Comparison of ENCODE assay signal across 26 mouse cellular contexts in the genomic region with DNA sequence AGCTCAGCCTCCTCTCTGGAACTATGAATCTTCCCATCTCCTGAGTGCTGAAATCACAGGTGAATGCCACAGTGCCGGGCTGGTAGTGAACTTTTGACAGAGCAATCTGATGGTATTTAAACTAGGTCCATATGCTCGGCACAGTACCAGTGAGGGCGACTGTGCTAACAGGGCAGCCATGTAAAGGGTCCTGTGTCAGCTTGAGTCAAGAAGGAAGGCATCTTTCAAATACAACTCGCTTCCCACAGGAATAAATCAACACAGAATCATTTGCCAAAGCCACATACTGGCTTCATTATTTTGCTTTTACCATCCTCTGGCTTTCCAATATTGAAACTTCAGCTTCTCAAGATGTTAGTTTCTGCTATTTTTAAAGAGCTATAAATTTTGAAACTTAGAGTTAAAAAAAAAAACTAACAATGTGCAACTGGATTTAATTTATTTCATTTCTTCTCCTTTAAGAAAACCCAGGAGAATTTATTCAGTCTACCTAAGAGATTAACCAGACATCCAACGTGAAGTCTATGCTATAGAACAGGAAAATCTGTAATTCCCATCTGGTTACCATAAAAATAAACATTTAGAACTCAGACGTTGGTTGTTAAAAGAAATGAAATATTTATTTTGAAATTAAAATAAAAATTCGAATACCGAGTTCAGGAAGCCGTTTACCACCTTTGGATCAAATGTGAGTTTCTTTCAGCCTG.
DNase-seq lines count a peak whose midpoint lies in the region; ATAC-seq lines count a peak whose summit lies in the region.
"Had no signal": no experiment of that assay in that cellular context is flagged by ENCODE, and none has a peak within 500 bp of the region (broad histone marks: within the 10 kb centered on the region; RNA-seq: fewer than 3 reads in every experiment).

No protein-coding gene starts in this region.

- no peaks in the 10 kb centered on the region for H3K36me3 ChIP-seq in embryonic facial prominence, embryonic 10.5 days (replicated peaks)
- H3K36me3 ChIP-seq in embryonic facial prominence, embryonic 12.5 days, result no peaks in the 10 kb centered on the region
- H3K36me3 ChIP-seq in limb, embryonic 15.5 days, result no peaks in the 10 kb centered on the region
- H3K36me3 ChIP-seq: liver, embryonic 15.5 days; lung, embryonic 15.5 days; midbrain, embryonic 10.5 days; neural tube, embryonic 13.5 days; stomach, embryonic 15.5 days had no signal

- H3K4me2 ChIP-seq in embryonic facial prominence, embryonic 12.5 days (replicated peaks), result no peak overlapping the region
- no peak overlapping the region; the same call in 1 of the 2 replicates for H3K4me2 ChIP-seq in limb, embryonic 15.5 days
- H3K4me2 ChIP-seq: forebrain, embryonic 13.5 days; heart, embryonic 11.5 days; liver, embryonic 15.5 days; lung, embryonic 15.5 days; neural tube, embryonic 13.5 days; stomach, embryonic 15.5 days had no signal

- peaks cover 15% of the 10 kb centered on the region for H3K4me1 ChIP-seq in embryonic facial prominence, embryonic 10.5 days
- peaks cover 14% of the 10 kb centered on the region; the same call in 1 of the 2 replicates for H3K4me1 ChIP-seq in embryonic facial prominence, embryonic 12.5 days
- peaks cover 9% of the 10 kb centered on the region for H3K4me1 ChIP-seq in limb, embryonic 15.5 days
- H3K4me1 ChIP-seq: forebrain, embryonic 13.5 days; liver, embryonic 15.5 days; lung, embryonic 15.5 days; midbrain, embryonic 10.5 days; neural tube, embryonic 13.5 days; stomach, embryonic 15.5 days had no signal

- no peak overlapping the region for H3K9ac ChIP-seq in embryonic facial prominence, embryonic 12.5 days
- H3K9ac ChIP-seq in limb, embryonic 15.5 days, result no peak overlapping the region
- H3K9ac ChIP-seq: forebrain, embryonic 13.5 days; liver, embryonic 15.5 days; lung, embryonic 15.5 days; neural tube, embryonic 13.5 days; stomach, embryonic 15.5 days had no signal

- peaks cover 6% of the 10 kb centered on the region; the same call in 1 of the 2 replicates for H3K9me3 ChIP-seq in embryonic facial prominence, embryonic 10.5 days
- H3K9me3 ChIP-seq in embryonic facial prominence, embryonic 12.5 days, result no peaks in the 10 kb centered on the region
- H3K9me3 ChIP-seq in limb, embryonic 15.5 days, result no peaks in the 10 kb centered on the region; the same call in 1 of the 2 replicates
- H3K9me3 ChIP-seq: liver, embryonic 15.5 days; lung, embryonic 15.5 days; midbrain, embryonic 10.5 days; neural tube, embryonic 13.5 days; stomach, embryonic 15.5 days had no signal

- no peaks in the 10 kb centered on the region for H3K27me3 ChIP-seq in embryonic facial prominence, embryonic 10.5 days (replicated peaks; ENCODE audit: low read depth, poor library complexity, severe bottlenecking)
- no peaks in the 10 kb centered on the region for H3K27me3 ChIP-seq in embryonic facial prominence, embryonic 12.5 days
- H3K27me3 ChIP-seq in limb, embryonic 15.5 days, result no peaks in the 10 kb centered on the region
- H3K27me3 ChIP-seq: forebrain, embryonic 13.5 days; liver, embryonic 15.5 days; lung, embryonic 15.5 days; neural tube, embryonic 13.5 days; stomach, embryonic 15.5 days had no signal

- H3K4me3 ChIP-seq in embryonic facial prominence, embryonic 10.5 days, result no peak overlapping the region
- H3K4me3 ChIP-seq in embryonic facial prominence, embryonic 12.5 days, result no peak overlapping the region
- no peak overlapping the region for H3K4me3 ChIP-seq in limb, embryonic 15.5 days
- H3K4me3 ChIP-seq: erythroblast, embryonic 14.5 days; forebrain, embryonic 13.5 days; liver, embryonic 15.5 days; lung, embryonic 15.5 days; midbrain, embryonic 10.5 days; myocyte; neural tube, embryonic 13.5 days; stomach, embryonic 15.5 days had no signal

- no peak; the same call in 1 of the 2 replicates for ATAC-seq in embryonic facial prominence, embryonic 12.5 days (ENCODE audit: insufficient number of reproducible peaks, insufficient read depth, low FRiP score, low TSS enrichment)
- no peak; the same call in 1 of the 2 replicates for ATAC-seq in limb, embryonic 15.5 days (ENCODE audit: insufficient number of reproducible peaks, low FRiP score, low TSS enrichment, low read depth)
- no peak for ATAC-seq in frontal cortex, adult (ENCODE audit: low TSS enrichment)
- ATAC-seq: activated CD4-positive, CD25-positive, alpha-beta regulatory T cell, adult 4 months; forebrain, embryonic 13.5 days; midbrain, embryonic 16.5 days had no signal

- peak; percentile 31 for DNase-seq in embryonic facial prominence, embryonic 10.5 days (ENCODE audit: low spot score)
- DNase-seq in forelimb bud, embryonic 11.5 days (ENCODE audit: low read depth, low spot score), result peak; percentile 81
- DNase-seq in spleen, postnatal 10 days (ENCODE audit: low spot score in 2 of 2), result no peak
- DNase-seq in kidney, adult 11 months, result no peak
- DNase-seq: adrenal gland, adult 8-10 months; cerebellum, adult 2 months; cerebellum, postnatal 25 days; kidney, adult 2 months; kidney, postnatal 10 days; liver; lung, postnatal 4 days; thymus, postnatal 25 days had no signal

- 68% methylated on average over 9 of the region's 9 CpGs for WGBS in embryonic facial prominence, embryonic 10.5 days
- WGBS in embryonic facial prominence, embryonic 12.5 days, result 38% methylated on average over 9 of the region's 9 CpGs
- 31% methylated on average over 9 of the region's 9 CpGs for WGBS in limb, embryonic 15.5 days

- no peak overlapping the region for H3K27ac ChIP-seq in embryonic facial prominence, embryonic 10.5 days (replicated peaks)
- peak overlapping the region; percentile 72 for H3K27ac ChIP-seq in embryonic facial prominence, embryonic 12.5 days
- H3K27ac ChIP-seq in limb, embryonic 15.5 days, result peak overlapping the region; percentile 75
- H3K27ac ChIP-seq: forebrain, embryonic 13.5 days; liver, embryonic 15.5 days; lung, embryonic 15.5 days; midbrain, embryonic 10.5 days; neural tube, embryonic 13.5 days; stomach, embryonic 15.5 days had no signal

Comparison
In these comparisons a context has a peak if more than half of its experiments do, and no peak if none do; other contexts are left out.
1. DNase-seq: peak in embryonic facial prominence, embryonic 10.5 days (single experiment) and forelimb bud, embryonic 11.5 days (single experiment); none in spleen, postnatal 10 days (0 of 2) and kidney, adult 11 months (single experiment).